Comparison of ENCODE assay signal across 7 mouse cellular contexts in genomic region chr1:59422981-59423941, GRCm38 (mm10). TPM values are rescaled to one million over a fixed set of nuclear protein-coding genes. Genes with fewer than 3 reads are reported as not detected.
DNase-seq lines count a peak whose midpoint lies in the region; ATAC-seq and TF ChIP-seq lines count a peak whose summit lies in the region.

No protein-coding gene starts in this region.

- peak; percentile 92 for DNase-seq in ZHBTc4 (ENCODE audit: low read depth, low spot score)
- peak; percentile 42 for DNase-seq in limb, embryonic 14.5 days (ENCODE audit: low spot score)
- no peak for DNase-seq in adrenal gland, adult (ENCODE audit: inconsistent age in 2 of 2, low spot score in 1 of 2)
- no peak for DNase-seq in urinary bladder, adult 18-20 months (ENCODE audit: low spot score in 2 of 2)
- no peak for DNase-seq in right cerebral cortex, postnatal 25 days

- H3K4me1 ChIP-seq in embryonic facial prominence, embryonic 13.5 days: peaks cover 14% of the 10 kb centered on the region
- H3K4me1 ChIP-seq in hindbrain, embryonic 13.5 days (replicated peaks): peaks cover 19% of the 10 kb centered on the region
- peaks cover 7% of the 10 kb centered on the region; the same call in 1 of the 2 replicates for H3K4me1 ChIP-seq in limb, embryonic 14.5 days (ENCODE audit: control insufficient read depth, insufficient read depth, low read length)

- peak overlapping the region; percentile 9; the same call in 1 of the 2 replicates for H3K4me3 ChIP-seq in embryonic facial prominence, embryonic 13.5 days
- H3K4me3 ChIP-seq in hindbrain, embryonic 13.5 days: no peak overlapping the region
- no peak overlapping the region for H3K4me3 ChIP-seq in limb, embryonic 14.5 days (replicated peaks; ENCODE audit: low read length)

- no peak for TF ChIP-seq POLR2A in limb, embryonic 14.5 days (IDR thresholded peaks at IDR 0.05; ENCODE audit: borderline replicate concordance, extremely low read depth, insufficient read depth, insufficient read length)

- H3K27ac ChIP-seq in embryonic facial prominence, embryonic 13.5 days: peak overlapping the region; percentile 55; the same call in 1 of the 2 replicates
- 0 out of 2 replicates have a peak overlapping the region, but pooled peaks have one; percentile 53 for H3K27ac ChIP-seq in hindbrain, embryonic 13.5 days
- H3K27ac ChIP-seq in limb, embryonic 14.5 days (replicated peaks; ENCODE audit: low read depth, low read length): no peak overlapping the region

- no peaks in the 10 kb centered on the region for H3K9me3 ChIP-seq in embryonic facial prominence, embryonic 13.5 days
- H3K9me3 ChIP-seq in hindbrain, embryonic 13.5 days: no peaks in the 10 kb centered on the region
- no peaks in the 10 kb centered on the region for H3K9me3 ChIP-seq in limb, embryonic 14.5 days (ENCODE audit: control insufficient read depth, low read length)

- H3K4me2 ChIP-seq in embryonic facial prominence, embryonic 13.5 days: peak overlapping the region; percentile 38
- 0 out of 2 replicates have a peak overlapping the region, but pooled peaks have one; percentile 20 for H3K4me2 ChIP-seq in hindbrain, embryonic 13.5 days
- H3K4me2 ChIP-seq in limb, embryonic 14.5 days (replicated peaks; ENCODE audit: low read depth, low read length, severe bottlenecking): no peak overlapping the region; the same call in 1 of the 2 replicates

- no peaks in the 10 kb centered on the region for H3K27me3 ChIP-seq in embryonic facial prominence, embryonic 13.5 days
- no peaks in the 10 kb centered on the region for H3K27me3 ChIP-seq in hindbrain, embryonic 13.5 days
- H3K27me3 ChIP-seq in limb, embryonic 14.5 days (ENCODE audit: control insufficient read depth, insufficient read depth, low read length): no peaks in the 10 kb centered on the region

- 19% methylated on average over 19 of the region's 19 CpGs for WGBS in embryonic facial prominence, embryonic 13.5 days
- 7% methylated on average over 19 of the region's 19 CpGs for WGBS in hindbrain, embryonic 13.5 days
- 19% methylated on average over 19 of the region's 19 CpGs for WGBS in limb, embryonic 14.5 days

- H3K36me3 ChIP-seq in embryonic facial prominence, embryonic 13.5 days: no peaks in the 10 kb centered on the region
- H3K36me3 ChIP-seq in hindbrain, embryonic 13.5 days: no peaks in the 10 kb centered on the region
- H3K36me3 ChIP-seq in limb, embryonic 14.5 days (ENCODE audit: control insufficient read depth, insufficient read depth, low read length): no peaks in the 10 kb centered on the region

- peak overlapping the region; percentile 44; the same call in 1 of the 2 replicates for H3K9ac ChIP-seq in embryonic facial prominence, embryonic 13.5 days
- no peak overlapping the region for H3K9ac ChIP-seq in hindbrain, embryonic 13.5 days
- peak overlapping the region; percentile 18; the same call in 1 of the 2 replicates for H3K9ac ChIP-seq in limb, embryonic 14.5 days (ENCODE audit: low read depth, low read length, severe bottlenecking)

- ATAC-seq in embryonic facial prominence, embryonic 13.5 days (ENCODE audit: insufficient number of reproducible peaks, insufficient read depth, low FRiP score, low TSS enrichment, low read depth): no peak
- ATAC-seq in hindbrain, embryonic 13.5 days (ENCODE audit: low FRiP score): peak; percentile 71
- ATAC-seq in limb, embryonic 14.5 days (ENCODE audit: low FRiP score, low read depth): peak; percentile 67

RNA-seq across cellular contexts. Expression of gene Fzd7, which starts 59.0 kb away (rescaled TPM):
- 13.4 and 13.7 TPM in 2 replicates for polyA plus RNA-seq in embryonic facial prominence, embryonic 13.5 days (2015; fragmentation: Nextera tagmentation; extraction: Ambion mirVana)
- polyA plus RNA-seq in hindbrain, embryonic 13.5 days (2015; fragmentation: Nextera tagmentation; extraction: Ambion mirVana): 3.3 and 3.6 TPM in 2 replicates
- 27.5 and 38.0 TPM in 2 replicates for polyA plus RNA-seq in limb, embryonic 14.5 days (2012; rRNA removed)
- 14.8 and 14.9 TPM in 2 replicates for polyA plus RNA-seq in limb, embryonic 14.5 days (2014; fragmentation: Nextera tagmentation; extraction: Ambion mirVana)

Comparison
In these comparisons a context has a peak if more than half of its experiments do, and no peak if none do; other contexts are left out.
1. DNase-seq: peak in ZHBTc4 (single experiment) and limb, embryonic 14.5 days (single experiment); none in adrenal gland, adult (0 of 2), urinary bladder, adult 18-20 months (0 of 2) and right cerebral cortex, postnatal 25 days (single experiment).